In the genomic region with DNA sequence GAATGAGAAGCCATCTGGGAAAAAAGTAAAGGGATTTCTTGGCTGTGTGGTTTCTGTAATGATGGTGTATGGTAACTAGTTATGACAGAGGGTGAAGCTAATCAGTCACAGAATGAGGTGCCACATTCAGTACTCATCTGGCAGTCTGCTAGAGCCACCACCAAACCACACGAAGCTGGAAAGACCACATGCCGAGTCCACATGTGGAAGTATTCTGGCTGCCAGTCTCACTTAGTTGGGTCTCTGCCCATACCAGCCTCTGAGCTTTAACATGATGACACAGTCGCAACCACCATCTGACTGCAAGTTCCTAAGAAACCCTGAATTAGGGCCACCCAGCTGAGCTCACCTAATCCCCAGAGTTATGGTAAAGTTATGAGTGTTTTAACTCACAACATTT, we compare ENCODE assay signal across 33 mouse cellular contexts. TPM values are rescaled to one million over a fixed set of nuclear protein-coding genes. Genes with fewer than 3 reads are reported as not detected.
A peak's percentile ranks its signal among the peaks of the same experiment; 100 is the strongest.
DNase-seq lines count a peak whose midpoint lies in the region; ATAC-seq lines count a peak whose summit lies in the region.
"Had no signal": no experiment of that assay in that cellular context is flagged by ENCODE, and none has a peak within 500 bp of the region (broad histone marks: within the 10 kb centered on the region; RNA-seq: fewer than 3 reads in every experiment).

No protein-coding gene starts in this region.

- no peak overlapping the region for H3K4me3 ChIP-seq in kidney, embryonic 14.5 days (ENCODE audit: low read length)
- H3K4me3 ChIP-seq: heart, adult 2 months; heart, embryonic 13.5 days; hindbrain, embryonic 10.5 days; limb, embryonic 13.5 days; liver, embryonic 13.5 days; midbrain, embryonic 13.5 days had no signal

- intact Hi-C loops in left cerebral cortex, postnatal 14 days (cut with DNase I): no loop called here

- H3K9ac ChIP-seq in kidney, embryonic 14.5 days (ENCODE audit: low read depth, low read length): no peak overlapping the region
- H3K9ac ChIP-seq: heart, embryonic 13.5 days; limb, embryonic 13.5 days; liver, embryonic 13.5 days; midbrain, embryonic 13.5 days had no signal

- ATAC-seq in common myeloid progenitor, adult 5-6 weeks (replicated peaks; ENCODE audit: low read depth, poor library complexity, severe bottlenecking): peak; percentile 46
- no peak for ATAC-seq in kidney, embryonic 14.5 days (ENCODE audit: low FRiP score, low TSS enrichment)
- ATAC-seq: forebrain, embryonic 14.5 days; hindbrain, embryonic 16.5 days; lung, postnatal 0 days; midbrain, embryonic 13.5 days had no signal

- H3K4me2 ChIP-seq in kidney, embryonic 14.5 days (replicated peaks; ENCODE audit: low read depth, low read length): no peak overlapping the region
- H3K4me2 ChIP-seq: heart, embryonic 13.5 days; limb, embryonic 13.5 days; liver, embryonic 13.5 days; midbrain, embryonic 13.5 days had no signal

- H3K27ac ChIP-seq in kidney, embryonic 14.5 days (ENCODE audit: low read depth, low read length): no peak overlapping the region
- H3K27ac ChIP-seq: heart, adult 2 months; heart, embryonic 13.5 days; hindbrain, embryonic 10.5 days; kidney, postnatal 0 days; limb, embryonic 13.5 days; liver, embryonic 13.5 days; midbrain, embryonic 13.5 days; stomach, postnatal 0 days had no signal

- H3K27me3 ChIP-seq in kidney, embryonic 14.5 days (ENCODE audit: control insufficient read depth, insufficient read depth, low read length): no peaks in the 10 kb centered on the region
- H3K27me3 ChIP-seq: heart, embryonic 13.5 days; limb, embryonic 13.5 days; liver, embryonic 13.5 days; midbrain, embryonic 13.5 days had no signal

- no peaks in the 10 kb centered on the region for H3K36me3 ChIP-seq in kidney, embryonic 14.5 days (ENCODE audit: control insufficient read depth, insufficient read depth, low read length)
- H3K36me3 ChIP-seq: G1E; heart, embryonic 13.5 days; hindbrain, embryonic 10.5 days; limb, embryonic 13.5 days; liver, embryonic 13.5 days; midbrain, embryonic 13.5 days had no signal

- 69% methylated on average over 3 of the region's 3 CpGs for WGBS in kidney, embryonic 14.5 days

- H3K9me3 ChIP-seq in kidney, embryonic 14.5 days (ENCODE audit: control insufficient read depth, low read length): no peaks in the 10 kb centered on the region
- H3K9me3 ChIP-seq: G1E; heart, embryonic 13.5 days; hindbrain, embryonic 10.5 days; liver, embryonic 13.5 days; midbrain, embryonic 13.5 days had no signal

- peak; percentile 40 for DNase-seq in 3134 (ENCODE audit: extremely low read depth, insufficient read length, low spot score)
- DNase-seq in 3T3-L1 (ENCODE audit: low read depth, low spot score): peak; percentile 58
- peak; percentile 53 for DNase-seq in fibroblast of lung, adult 2 months (ENCODE audit: low read depth)
- no peak for DNase-seq in left cerebral cortex, postnatal 14 days (ENCODE audit: low spot score in 2 of 2)
- DNase-seq in c-Kit-positive CD71-positive TER-119-positive erythroid progenitor cells, embryonic 14.5 days (ENCODE audit: low spot score): no peak
- DNase-seq: adrenal gland, adult 2 months; adrenal gland, postnatal 36 days; cerebellum, adult 2 months; cerebellum, postnatal 14 days; gastrocnemius, postnatal 25 days; heart, adult 2 months; heart, postnatal 10 days; kidney, adult 2 months; liver, embryonic 13.5 days; lung, adult 18-20 months; lung, postnatal 4 days; right cerebral cortex, adult 18-20 months; right cerebral cortex, postnatal 4 days; thymus, adult 18-20 months; thymus, postnatal 25 days had no signal

- peaks cover 6% of the 10 kb centered on the region; the same call in 1 of the 2 replicates for H3K4me1 ChIP-seq in kidney, embryonic 14.5 days (ENCODE audit: control insufficient read depth, insufficient read depth, low read length)

RNA-seq across cellular contexts. Expression of a gene that starts 6.1 kb away (rescaled TPM):
- 55.0 and 75.0 TPM in 2 replicates for total RNA-seq in common myeloid progenitor, adult 5-6 weeks (2017)
- 10 to 100 TPM; 38.4 to 40.9 TPM for total RNA-seq in left cerebral cortex, postnatal 14 days (2021)
- 53.2 and 69.4 TPM in 2 replicates for polyA plus RNA-seq in kidney, embryonic 14.5 days (2014; fragmentation: Nextera tagmentation; extraction: Ambion mirVana)

RNA-seq across cellular contexts. Expression of a gene that starts 54.7 kb away (rescaled TPM):
- total RNA-seq in common myeloid progenitor, adult 5-6 weeks (2017): 1.3 and 5.7 TPM in 2 replicates
- 1 to 10 TPM in 1 of 2 experiments, under 1 TPM in 1; 0.42 to 1.4 TPM for total RNA-seq in left cerebral cortex, postnatal 14 days (2021)
- polyA plus RNA-seq in kidney, embryonic 14.5 days (2014; fragmentation: Nextera tagmentation; extraction: Ambion mirVana): 1.1 and 1.4 TPM in 2 replicates
- polyA plus RNA-seq: adrenal gland, adult 2 months; heart, adult 2 months; large intestine, adult 2 months had no signal

RNA-seq across cellular contexts. Expression of a gene that starts 54.7 kb away (rescaled TPM):
- total RNA-seq in common myeloid progenitor, adult 5-6 weeks (2017): 161 and 175 TPM in 2 replicates
- 100 to 1,000 TPM; 304 to 308 TPM for total RNA-seq in left cerebral cortex, postnatal 14 days (2021)
- polyA plus RNA-seq in kidney, embryonic 14.5 days (2014; fragmentation: Nextera tagmentation; extraction: Ambion mirVana): 132 and 159 TPM in 2 replicates

Comparison
In these comparisons a context has a peak if more than half of its experiments do, and no peak if none do; other contexts are left out.
1. DNase-seq: peak in 3134 (single experiment), 3T3-L1 (single experiment) and fibroblast of lung, adult 2 months (single experiment); none in left cerebral cortex, postnatal 14 days (0 of 2) and c-Kit-positive CD71-positive TER-119-positive erythroid progenitor cells, embryonic 14.5 days (single experiment).